Mouse (Mus musculus) kidney, adult 2 months (tissue): ENCODE results near the gene Krtap8-1. TPM values are rescaled to one million over a fixed set of nuclear protein-coding genes. Genes with fewer than 3 reads are reported as not detected.

Experiments
- DNase-seq: peaks from one replicate; pipeline ENCODE4 v3.0.0; 2021
- H3K27ac ChIP-seq: fragments of 200-500 bp; 2 replicates; pipeline ENCODE4 v1.5.1; 2012; ENCODE audit warnings: low read depth, low read length, control low read depth, inconsistent platforms; ENCODE audit not compliant: insufficient read depth
- H3K27me3 ChIP-seq: fragments of 200-500 bp; replicated peaks from 2 replicates; pipeline ENCODE4 v1.6.1; 2012; ENCODE audit warnings: mild to moderate bottlenecking, moderate library complexity, low read length, inconsistent platforms; ENCODE audit not compliant: control insufficient read depth, insufficient read depth
- H3K36me3 ChIP-seq: fragments of 200-500 bp; 2 replicates; pipeline ENCODE4 v1.6.1; 2012; ENCODE audit warnings: mild to moderate bottlenecking, moderate library complexity, low read length, inconsistent platforms; ENCODE audit not compliant: control insufficient read depth, insufficient read depth
- H3K4me1 ChIP-seq: fragments of 200-500 bp; 2 replicates; pipeline ENCODE4 v1.6.1; 2011; ENCODE audit warnings: low read length; ENCODE audit not compliant: control insufficient read depth, insufficient read depth
- H3K4me3 ChIP-seq: fragments of 200-500 bp; 2 replicates; pipeline ENCODE4 v1.5.1; 2011; ENCODE audit warnings: mild to moderate bottlenecking, low read depth, low read length, control low read depth; ENCODE audit not compliant: insufficient read depth
- CTCF ChIP-seq: fragments of 200-500 bp; conservative IDR thresholded peaks from 2 replicates; pipeline ENCODE4 v1.5.1; 2011; ENCODE audit warnings: low read depth, mild to moderate bottlenecking, control low read depth, low read length, moderate library complexity, mixed read lengths; ENCODE audit not compliant: insufficient read depth, insufficient read length
- POLR2A ChIP-seq: fragments of 200-500 bp; IDR thresholded peaks from one replicate; pipeline ENCODE4 v1.6.1; 2011; ENCODE audit warnings: low read depth, low read length, control low read depth
- WGBS: fragments of 180-500 bp; shearing (Covaris S2); methylation state at CpG from one replicate; pipeline ENCODE4 v1.1.7; 2018; 5-methylcytosine and 5-hydroxymethylcytosine counted together
- polyA plus RNA-seq: library from polyadenylated mRNA; depleted of rRNA; stranded (reverse); fragments of >200 nt; gene quantifications from 2 replicates; pipeline ENCODE4 v1.2.3, GENCODE M21; 2012; rRNA removed

The Krtap8-1 gene
- not detected in 2 replicates for polyA plus RNA-seq

DNA sequence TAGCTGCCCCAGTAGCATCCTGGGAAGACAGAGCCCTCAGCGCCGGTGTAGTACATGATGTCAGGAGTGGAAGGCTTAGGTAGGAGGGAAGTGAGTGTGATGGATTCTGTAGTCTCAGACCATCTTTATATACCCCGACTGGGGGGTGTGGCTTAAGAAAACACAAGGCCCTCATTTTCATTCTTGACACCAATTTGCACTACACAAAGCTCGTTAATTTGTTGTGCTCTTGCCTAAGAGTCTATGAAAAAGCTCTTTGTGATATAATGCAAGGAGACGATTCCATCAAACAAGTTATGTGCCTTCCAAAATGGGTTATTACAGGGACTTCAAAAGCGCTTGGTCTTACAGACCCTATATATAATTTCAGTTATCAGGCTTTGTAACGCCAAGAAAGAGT, at the start of gene Krtap8-1:
Gene Krtap8-1 (minus strand): TSS at position 101 of the 400 bp plus-strand sequence.
- no peak for TF ChIP-seq POLR2A
- WGBS: 87% methylated on average over 7 of the region's 7 CpGs
- no peak for DNase-seq
- no peak within 1 kb of the TSS for H3K27ac ChIP-seq
- H3K36me3 ChIP-seq: no peaks in the 10 kb centered on the region
- H3K4me3 ChIP-seq: no peak within 1 kb of the TSS
- no peaks in the 10 kb centered on the region for H3K4me1 ChIP-seq
- no peaks in the 10 kb centered on the region for H3K27me3 ChIP-seq

DNA sequence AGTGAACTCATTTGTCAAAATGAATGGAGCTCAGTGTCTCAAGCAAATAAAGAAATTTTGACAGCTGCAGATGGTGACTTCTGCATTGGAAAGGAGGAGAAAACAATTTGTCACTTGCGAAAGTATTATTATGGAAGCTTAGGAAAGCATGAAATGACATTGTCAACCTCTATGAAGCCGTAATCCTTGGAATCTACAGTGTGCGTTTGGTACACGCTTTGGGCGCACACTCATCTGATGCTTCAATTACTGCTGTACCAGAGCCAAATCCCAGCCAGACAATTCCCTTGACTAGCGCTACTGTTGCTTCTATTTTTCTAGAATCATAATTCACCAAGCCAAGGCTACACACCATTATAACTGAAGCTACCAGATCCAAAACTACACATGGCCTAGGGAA, 49.6 kb upstream of the Krtap8-1 start:
- H3K4me1 ChIP-seq: no peaks in the 10 kb centered on the region
- H3K36me3 ChIP-seq: no peaks in the 10 kb centered on the region
- 90% methylated on average over 6 of the region's 6 CpGs for WGBS
- no peak for DNase-seq
- no peak overlapping the region for H3K4me3 ChIP-seq
- H3K27me3 ChIP-seq: no peaks in the 10 kb centered on the region; the same call in 1 of the 2 replicates
- TF ChIP-seq CTCF (no peak), POLR2A (no peak)
- H3K27ac ChIP-seq: no peak overlapping the region

DNA sequence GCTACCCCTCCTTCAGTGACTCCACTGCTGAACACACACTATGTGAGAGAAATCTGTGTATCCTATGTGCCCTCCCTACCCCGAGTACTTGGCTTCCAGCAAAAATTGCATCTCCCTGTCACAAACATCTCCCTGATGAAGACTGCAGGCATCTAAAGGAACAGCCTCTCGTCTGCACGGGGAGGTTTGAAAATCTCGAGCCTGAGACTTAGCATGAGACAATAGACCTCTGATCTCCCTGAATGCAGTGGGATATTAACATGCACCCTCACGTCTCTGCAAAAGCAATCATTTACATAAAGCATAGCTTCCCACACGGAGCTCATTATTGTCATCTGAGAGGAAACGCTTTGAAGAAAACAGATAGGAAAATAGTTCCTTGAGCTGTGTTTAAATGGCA, 42.8 kb upstream of the Krtap8-1 start:
- no peak for TF ChIP-seq POLR2A
- no peak for TF ChIP-seq CTCF
- no peaks in the 10 kb centered on the region for H3K27me3 ChIP-seq
- H3K27ac ChIP-seq: no peak overlapping the region
- 45% methylated on average over 7 of the region's 7 CpGs for WGBS
- no peaks in the 10 kb centered on the region for H3K4me1 ChIP-seq
- no peaks in the 10 kb centered on the region for H3K36me3 ChIP-seq
- DNase-seq: no peak
- H3K4me3 ChIP-seq: no peak overlapping the region

DNA sequence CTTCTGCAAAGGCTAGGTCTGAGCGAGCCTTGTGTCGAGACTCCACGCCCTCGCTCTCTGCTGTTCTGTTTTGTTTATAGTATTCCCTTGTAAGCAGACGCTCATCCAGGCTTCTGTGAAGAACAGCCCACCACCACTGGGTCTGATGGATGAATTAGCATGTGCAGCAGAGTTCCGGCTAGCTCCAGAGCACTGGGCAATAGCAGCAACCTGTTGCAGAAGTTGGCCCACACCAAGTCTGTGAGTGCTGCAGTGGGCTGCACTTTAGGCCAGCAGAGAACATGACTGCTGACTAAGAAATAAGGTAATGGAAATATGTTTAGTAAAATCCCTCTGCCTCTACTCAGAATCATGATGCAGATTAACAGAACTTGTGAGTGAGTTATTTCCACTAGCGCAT, 42.1 kb upstream of the Krtap8-1 start:
- TF ChIP-seq POLR2A (no peak), CTCF (no peak)
- H3K4me3 ChIP-seq: no peak overlapping the region
- DNase-seq: no peak
- no peaks in the 10 kb centered on the region for H3K36me3 ChIP-seq
- no peak overlapping the region for H3K27ac ChIP-seq
- no peaks in the 10 kb centered on the region for H3K27me3 ChIP-seq
- WGBS: 66% methylated on average over 7 of the region's 7 CpGs
- no peaks in the 10 kb centered on the region for H3K4me1 ChIP-seq

DNA sequence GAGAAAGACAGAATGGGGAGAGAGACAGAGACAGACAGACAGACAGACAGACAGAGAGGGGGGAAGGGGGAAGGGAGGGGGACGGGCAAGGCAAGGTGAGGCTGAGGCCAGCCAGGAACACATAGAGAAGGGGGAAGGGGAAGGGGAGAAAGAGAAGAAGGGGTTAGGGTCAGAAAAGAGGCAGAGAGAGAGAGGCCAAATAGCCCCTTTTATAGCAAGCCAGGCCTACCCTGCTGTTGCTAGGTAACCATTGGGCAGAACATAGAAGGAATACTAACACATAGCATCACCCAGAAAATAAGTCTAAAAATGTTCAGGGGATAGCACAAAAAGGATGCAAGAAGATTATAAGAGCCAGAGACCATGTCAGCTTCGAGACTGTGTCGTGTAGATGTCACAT, 40.6 kb upstream of the Krtap8-1 start:
- H3K27me3 ChIP-seq: no peaks in the 10 kb centered on the region; the same call in 1 of the 2 replicates
- no peaks in the 10 kb centered on the region for H3K4me1 ChIP-seq
- TF ChIP-seq POLR2A (no peak), CTCF (no peak)
- DNase-seq: no peak
- H3K36me3 ChIP-seq: no peaks in the 10 kb centered on the region
- WGBS: 86% methylated on average over 3 of the region's 3 CpGs
- H3K27ac ChIP-seq: no peak overlapping the region
- no peak overlapping the region for H3K4me3 ChIP-seq

DNA sequence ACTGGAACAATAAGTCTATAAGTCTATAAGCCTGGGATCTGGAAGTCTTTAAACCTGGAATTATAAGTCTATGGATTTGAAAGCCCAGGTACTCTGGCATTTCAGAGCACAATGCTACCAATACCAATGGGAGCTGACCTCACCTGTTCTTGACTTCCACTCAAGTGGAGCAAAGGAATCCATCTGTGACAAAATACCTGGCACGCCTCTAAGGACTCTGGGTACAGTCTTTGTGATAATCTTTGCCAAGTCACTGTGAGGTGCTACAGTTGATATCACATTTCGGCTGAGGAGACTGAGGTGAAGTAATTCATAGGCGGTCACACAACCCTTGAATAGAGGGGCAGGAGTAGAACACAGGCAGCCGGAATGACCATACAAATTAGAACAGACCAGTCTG, 33.2 kb upstream of the Krtap8-1 start:
- no peak for TF ChIP-seq CTCF
- TF ChIP-seq POLR2A: no peak
- WGBS: 83% methylated on average over 4 of the region's 4 CpGs
- no peak overlapping the region for H3K27ac ChIP-seq
- H3K27me3 ChIP-seq: no peaks in the 10 kb centered on the region; the same call in 1 of the 2 replicates
- no peak for DNase-seq
- no peak overlapping the region for H3K4me3 ChIP-seq
- H3K4me1 ChIP-seq: no peaks in the 10 kb centered on the region
- H3K36me3 ChIP-seq: no peaks in the 10 kb centered on the region

DNA sequence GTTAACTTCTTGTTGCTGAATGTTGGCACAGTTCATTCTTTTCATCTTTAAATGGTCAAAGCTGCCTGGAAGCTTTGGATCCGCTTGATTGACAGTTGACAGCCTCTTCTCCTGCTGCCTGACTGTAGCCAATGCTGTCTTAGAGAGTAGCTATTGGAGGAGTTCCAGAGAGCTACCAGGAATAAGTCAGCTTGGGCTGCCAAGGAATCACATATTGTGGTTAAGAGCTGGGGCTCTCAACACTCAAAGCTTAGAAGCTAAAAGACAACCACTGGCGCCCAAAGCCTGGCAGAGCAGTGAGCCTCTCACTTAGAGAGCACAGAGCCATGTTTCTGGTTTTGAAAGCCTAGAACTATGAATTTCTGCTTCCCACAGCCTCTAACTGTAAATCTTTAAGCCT, 32.8 kb upstream of the Krtap8-1 start:
- DNase-seq: no peak
- Histone ChIP-seq H3K4me1 (no peaks in the 10 kb centered on the region), H3K27ac (no peak overlapping the region), H3K36me3 (no peaks in the 10 kb centered on the region), H3K4me3 (no peak overlapping the region), H3K27me3 (no peaks in the 10 kb centered on the region; the same call in 1 of the 2 replicates)
- TF ChIP-seq CTCF (no peak), POLR2A (no peak)
- WGBS: 95% methylated on average over 2 of the region's 2 CpGs

DNA sequence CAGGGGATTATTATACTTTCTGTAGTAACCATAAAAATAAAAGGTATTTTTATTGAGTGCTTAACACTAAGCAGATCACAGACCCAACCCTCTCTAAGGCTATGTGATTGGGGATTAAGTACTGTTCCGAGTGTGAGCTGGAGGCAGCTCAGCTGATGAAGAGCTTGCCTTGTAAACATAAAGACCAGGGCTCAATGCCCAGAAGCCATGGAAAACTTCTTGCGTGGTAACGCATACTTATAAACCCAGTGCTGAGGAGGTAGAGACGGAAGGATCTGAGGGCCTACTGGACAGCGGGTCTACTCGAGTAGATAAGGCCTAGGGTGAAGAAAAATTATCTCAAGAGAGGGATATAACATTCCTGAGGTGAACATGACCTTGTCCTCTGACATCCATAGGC, 32.3 kb upstream of the Krtap8-1 start:
- H3K4me1 ChIP-seq: no peaks in the 10 kb centered on the region
- H3K27me3 ChIP-seq: no peaks in the 10 kb centered on the region; the same call in 1 of the 2 replicates
- H3K27ac ChIP-seq: no peak overlapping the region
- DNase-seq: no peak
- TF ChIP-seq CTCF: no peak
- no peak for TF ChIP-seq POLR2A
- no peaks in the 10 kb centered on the region for H3K36me3 ChIP-seq
- H3K4me3 ChIP-seq: no peak overlapping the region
- 91% methylated on average over 6 of the region's 6 CpGs for WGBS
